Mouse (Mus musculus) liver, postnatal 0 days (tissue): ENCODE results near the gene Batf.

Experiments
- CTCF ChIP-seq: sonication (generic); IDR thresholded peaks from 2 replicates; pipeline ENCODE4 v1.5.1; 2016; ENCODE audit warnings: antibody characterized with exemption, low read depth
- EP300 ChIP-seq: IDR thresholded peaks from 2 replicates; pipeline ENCODE4 v1.6.1; 2016; ENCODE audit warnings: antibody characterized with exemption, low read depth, mild to moderate bottlenecking

DNA sequence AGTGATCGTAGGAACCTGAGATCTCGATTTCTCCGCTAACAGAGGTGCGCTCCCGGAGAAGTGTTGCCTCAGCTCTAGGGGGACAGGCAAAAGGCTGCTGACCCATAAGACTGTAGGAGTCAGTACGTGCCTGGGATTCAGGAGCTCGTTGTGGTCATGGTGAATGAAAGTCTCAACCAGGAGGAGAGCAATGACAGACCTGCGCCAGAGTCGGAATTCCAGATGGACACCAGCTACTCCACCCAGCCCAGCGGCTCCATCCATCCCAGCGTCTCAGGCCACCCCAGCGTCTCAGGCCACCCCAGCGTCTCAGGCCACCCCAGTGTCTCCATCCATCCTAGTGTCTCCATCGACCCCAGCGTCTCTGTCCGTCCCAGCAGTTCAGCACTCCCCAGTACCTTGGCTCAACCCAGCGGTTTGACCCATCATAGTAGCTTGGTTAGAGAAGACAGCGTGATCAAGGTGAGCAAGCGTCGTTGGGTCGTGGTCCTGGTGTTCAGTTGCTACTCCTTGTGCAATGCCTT lies 60.3 kb downstream of the Batf start:
- TF ChIP-seq CTCF (no peak), EP300 (no peak)
